In the genomic region with DNA sequence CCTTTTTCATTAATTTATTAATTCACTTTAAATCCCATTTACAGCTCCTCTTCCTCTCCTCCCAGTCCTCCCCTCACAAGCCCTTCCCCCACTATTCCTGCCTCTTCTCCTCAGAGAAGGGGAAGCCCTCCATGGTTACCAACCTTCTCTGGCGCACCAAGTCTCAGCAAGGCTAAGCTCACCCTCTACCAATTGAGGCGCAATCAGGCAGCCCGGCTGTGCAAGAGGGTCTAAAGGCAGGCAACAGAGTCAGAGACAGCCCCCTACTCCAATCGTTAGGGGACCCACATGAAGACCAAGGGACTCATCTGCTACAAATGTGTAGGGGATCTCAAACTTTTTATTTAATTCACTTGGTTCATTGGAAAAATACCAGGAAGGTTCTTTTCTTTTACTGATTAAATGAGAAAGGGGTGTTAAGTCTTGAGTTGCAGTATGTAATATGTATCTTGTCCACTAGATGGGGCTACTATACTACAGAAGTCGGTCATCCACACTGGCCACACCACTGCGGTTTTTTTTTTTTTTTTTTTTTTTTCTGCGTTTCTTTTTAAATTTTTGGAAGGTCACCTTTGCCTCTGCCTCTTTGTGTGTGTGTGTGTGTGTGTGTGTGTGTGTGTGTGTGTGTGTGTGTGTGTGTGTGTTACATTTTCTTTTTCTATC, we compare ENCODE assay signal across 9 mouse cellular contexts.
DNase-seq lines count a peak whose midpoint lies in the region; ATAC-seq and TF ChIP-seq lines count a peak whose summit lies in the region.
"Had no signal": no experiment of that assay in that cellular context is flagged by ENCODE, and none has a peak within 500 bp of the region (broad histone marks: within the 10 kb centered on the region; RNA-seq: fewer than 3 reads in every experiment).

No protein-coding gene starts in this region.

- no peak overlapping the region for H3K4me3 ChIP-seq in kidney, postnatal 0 days (replicated peaks; ENCODE audit: low read depth, low read length)
- H3K4me3 ChIP-seq in embryonic facial prominence, embryonic 14.5 days (ENCODE audit: low read depth, low read length), result no peak overlapping the region
- H3K4me3 ChIP-seq: stomach, embryonic 15.5 days had no signal

- H3K36me3 ChIP-seq in kidney, postnatal 0 days (ENCODE audit: insufficient read depth, low read length), result no peaks in the 10 kb centered on the region
- no peaks in the 10 kb centered on the region for H3K36me3 ChIP-seq in embryonic facial prominence, embryonic 14.5 days (ENCODE audit: control insufficient read depth, insufficient read depth, low read length)
- H3K36me3 ChIP-seq: stomach, embryonic 15.5 days had no signal

- no peaks in the 10 kb centered on the region for H3K9me3 ChIP-seq in kidney, postnatal 0 days (replicated peaks; ENCODE audit: low read length)
- no peaks in the 10 kb centered on the region for H3K9me3 ChIP-seq in embryonic facial prominence, embryonic 14.5 days (ENCODE audit: control insufficient read depth, low read length)
- H3K9me3 ChIP-seq: stomach, embryonic 15.5 days had no signal

- WGBS in kidney, postnatal 0 days, result 31% methylated on average over 7 of the region's 7 CpGs
- 32% methylated on average over 7 of the region's 7 CpGs for WGBS in embryonic facial prominence, embryonic 14.5 days

- ATAC-seq in kidney, postnatal 0 days (replicated peaks; ENCODE audit: low FRiP score, low read depth), result peak; percentile 74
- peak; percentile 68 for ATAC-seq in embryonic facial prominence, embryonic 14.5 days (ENCODE audit: low read depth)

- peak; percentile 70 for TF ChIP-seq CTCF in kidney, postnatal 0 days (IDR thresholded peaks at IDR 0.05; ENCODE audit: low read depth)

- H3K4me1 ChIP-seq in kidney, postnatal 0 days (replicated peaks; ENCODE audit: insufficient read depth, low read length), result no peaks in the 10 kb centered on the region
- no peaks in the 10 kb centered on the region for H3K4me1 ChIP-seq in embryonic facial prominence, embryonic 14.5 days (ENCODE audit: control insufficient read depth, insufficient read depth, low read length)
- H3K4me1 ChIP-seq: stomach, embryonic 15.5 days had no signal

- H3K27ac ChIP-seq in kidney, postnatal 0 days, result no peak overlapping the region
- no peak overlapping the region for H3K27ac ChIP-seq in embryonic facial prominence, embryonic 14.5 days (replicated peaks; ENCODE audit: low read depth, low read length)
- H3K27ac ChIP-seq: stomach, embryonic 15.5 days had no signal

- no peaks in the 10 kb centered on the region for H3K27me3 ChIP-seq in kidney, postnatal 0 days (ENCODE audit: insufficient read depth, low read length)
- H3K27me3 ChIP-seq in embryonic facial prominence, embryonic 14.5 days (replicated peaks; ENCODE audit: control insufficient read depth, insufficient read depth, low read length), result no peaks in the 10 kb centered on the region
- H3K27me3 ChIP-seq: stomach, embryonic 15.5 days had no signal

- DNase-seq in kidney, postnatal 0 days (ENCODE audit: low spot score), result peak; percentile 86
- no peak for DNase-seq in kidney, postnatal 4 days
- DNase-seq in MEL-GATA-1-ER (ENCODE audit: extremely low read depth, low read depth), result peak; percentile 46
- peak; percentile 80 for DNase-seq in embryonic facial prominence, embryonic 14.5 days (ENCODE audit: low spot score)
- peak; percentile 16 for DNase-seq in lung, postnatal 10 days
- DNase-seq in urinary bladder, adult 2 months (ENCODE audit: low spot score), result no peak
- no peak for DNase-seq in urinary bladder, adult 18-20 months (ENCODE audit: low spot score in 2 of 2)
- no peak for DNase-seq in cerebellum, postnatal 25 days

- no peak overlapping the region for H3K9ac ChIP-seq in kidney, postnatal 0 days (ENCODE audit: low read depth, low read length)
- H3K9ac ChIP-seq in embryonic facial prominence, embryonic 14.5 days (ENCODE audit: low read depth, low read length), result no peak overlapping the region
- H3K9ac ChIP-seq: stomach, embryonic 15.5 days had no signal

- no peak overlapping the region for H3K4me2 ChIP-seq in kidney, postnatal 0 days (ENCODE audit: low read length)
- no peak overlapping the region for H3K4me2 ChIP-seq in embryonic facial prominence, embryonic 14.5 days (ENCODE audit: low read depth, low read length)
- H3K4me2 ChIP-seq: stomach, embryonic 15.5 days had no signal

Comparison
In these comparisons a context has a peak if more than half of its experiments do, and no peak if none do; other contexts are left out.
1. DNase-seq: peak in kidney, postnatal 0 days (single experiment), MEL-GATA-1-ER (single experiment), embryonic facial prominence, embryonic 14.5 days (single experiment) and lung, postnatal 10 days (single experiment); none in kidney, postnatal 4 days (0 of 2), urinary bladder, adult 2 months (single experiment), urinary bladder, adult 18-20 months (0 of 2) and cerebellum, postnatal 25 days (0 of 2).